Mouse (Mus musculus) hindbrain, embryonic 14.5 days (tissue): ENCODE data around the gene Fscn3. TPM values are rescaled to one million over a fixed set of nuclear protein-coding genes. Genes with fewer than 3 reads are reported as not detected.

Experiments
- ATAC-seq: fragments of 200-750 bp; cut with Nextera tagmentation; 2 replicates; pipeline ENCODE4 v1.8.0; 2017; ENCODE audit warnings: moderate number of reproducible peaks, mild to moderate bottlenecking, moderate TSS enrichment, moderate library complexity; ENCODE audit not compliant: low FRiP score
- DNase-seq: peaks from one replicate; pipeline ENCODE4 v3.0.0-alpha.2; 2015; ENCODE audit warnings: low spot score
- H3K27ac ChIP-seq: fragments of 300-500 bp; sonication (generic); 2 replicates; pipeline ENCODE4 v1.5.1; 2014; ENCODE audit warnings: mild to moderate bottlenecking, moderate library complexity
- H3K27me3 ChIP-seq: fragments of 300-500 bp; sonication (generic); 2 replicates; pipeline ENCODE4 v1.6.1; 2014; ENCODE audit warnings: mild to moderate bottlenecking, low read length, mixed read lengths; ENCODE audit not compliant: control insufficient read depth, insufficient read depth
- H3K36me3 ChIP-seq: fragments of 300-500 bp; sonication (generic); replicated peaks from 2 replicates; pipeline ENCODE4 v1.6.1; 2014; ENCODE audit not compliant: control insufficient read depth, insufficient read depth
- H3K4me1 ChIP-seq: fragments of 300-500 bp; sonication (generic); replicated peaks from 2 replicates; pipeline ENCODE4 v1.6.1; 2014; ENCODE audit warnings: antibody characterized with exemption, low read length, mixed read lengths; ENCODE audit not compliant: control insufficient read depth, insufficient read depth
- H3K4me2 ChIP-seq: fragments of 300-500 bp; sonication (generic); replicated peaks from 2 replicates; pipeline ENCODE4 v1.6.1; 2014; ENCODE audit warnings: mild to moderate bottlenecking, moderate library complexity
- H3K4me3 ChIP-seq: fragments of 300-500 bp; sonication (generic); replicated peaks from 2 replicates; pipeline ENCODE4 v1.5.1; 2014; ENCODE audit warnings: mild to moderate bottlenecking, low read length
- H3K9ac ChIP-seq: fragments of 300-500 bp; sonication (generic); 2 replicates; pipeline ENCODE4 v1.6.1; 2014
- H3K9me3 ChIP-seq: fragments of 300-500 bp; sonication (generic); 2 replicates; pipeline ENCODE4 v1.6.1; 2016; ENCODE audit warnings: low read length; ENCODE audit not compliant: control insufficient read depth
- WGBS: fragments of 180-500 bp; shearing (Covaris S2); extraction: QIAGEN DNeasy Blood & Tissue Kit; methylation state at CpG from one replicate; pipeline ENCODE4 v1.1.7; 2014; 5-methylcytosine and 5-hydroxymethylcytosine counted together
- polyA plus RNA-seq: library from polyadenylated mRNA; unstranded; fragments of >200 nt; fragmentation: Nextera tagmentation; extraction: Ambion mirVana; gene quantifications from 2 replicates; pipeline ENCODE4 v1.2.1, GENCODE M21; 2014

The Fscn3 gene
- polyA plus RNA-seq, 1 experiment from 2014 or later, result not detected

GRCm38 (mm10) chr6:28450481-28450880, 22.9 kb downstream of the Fscn3 start:
- 18% methylated on average over 5 of the region's 5 CpGs for WGBS
- Histone ChIP-seq H3K27me3 (peaks cover 29% of the 10 kb centered on the region), H3K9me3 (no peaks in the 10 kb centered on the region), H3K9ac (no peak overlapping the region), H3K4me1 (no peaks in the 10 kb centered on the region), H3K4me2 (no peak overlapping the region), H3K27ac (no peak overlapping the region), H3K4me3 (no peak overlapping the region), H3K36me3 (no peaks in the 10 kb centered on the region)
- ATAC-seq (no peak), DNase-seq (no peak)

- H3K9ac ChIP-seq, result no peak overlapping the region
- ATAC-seq (no peak), DNase-seq (no peak)
- no peak overlapping the region for H3K4me3 ChIP-seq
- no peaks in the 10 kb centered on the region for H3K9me3 ChIP-seq
- no peak overlapping the region for H3K27ac ChIP-seq
- no peak overlapping the region for H3K4me2 ChIP-seq
- H3K4me1 ChIP-seq, result no peaks in the 10 kb centered on the region
- H3K36me3 ChIP-seq, result no peaks in the 10 kb centered on the region
- H3K27me3 ChIP-seq, result peaks cover 29% of the 10 kb centered on the region
- 2% methylated on average over 12 of the region's 12 CpGs for WGBS
Observed at GRCm38 (mm10) chr6:28450977-28451376, 23.4 kb downstream of the Fscn3 start.

- no peak overlapping the region for H3K9ac ChIP-seq
- no peak for DNase-seq
- H3K27ac ChIP-seq, result no peak overlapping the region
Observed at GRCm38 (mm10) chr6:28459221-28459668, 31.7 kb downstream of the Fscn3 start.

GRCm38 (mm10) chr6:28460534-28460933, 32.9 kb downstream of the Fscn3 start:
- no peaks in the 10 kb centered on the region for H3K4me1 ChIP-seq
- H3K9me3 ChIP-seq, result no peaks in the 10 kb centered on the region
- DNase-seq (no peak), ATAC-seq (no peak)
- no peaks in the 10 kb centered on the region for H3K27me3 ChIP-seq
- H3K9ac ChIP-seq, result no peak overlapping the region
- no peak overlapping the region for H3K4me2 ChIP-seq
- WGBS, result 7% methylated on average over 5 of the region's 5 CpGs
- H3K27ac ChIP-seq, result no peak overlapping the region
- no peaks in the 10 kb centered on the region for H3K36me3 ChIP-seq
- H3K4me3 ChIP-seq, result no peak overlapping the region

More at GRCm38 (mm10) chr6:28459221-28459668, 31.7 kb downstream of the Fscn3 start:
- no peaks in the 10 kb centered on the region for H3K27me3 ChIP-seq
- H3K4me2 ChIP-seq, result no peak overlapping the region
- H3K4me1 ChIP-seq, result no peaks in the 10 kb centered on the region
- no peaks in the 10 kb centered on the region for H3K36me3 ChIP-seq
- ATAC-seq, result no peak
- H3K4me3 ChIP-seq, result no peak overlapping the region
- no peaks in the 10 kb centered on the region for H3K9me3 ChIP-seq

- H3K9ac ChIP-seq, result no peak overlapping the region
- H3K36me3 ChIP-seq, result no peaks in the 10 kb centered on the region
- no peaks in the 10 kb centered on the region for H3K9me3 ChIP-seq
- ATAC-seq, result no peak
- no peak overlapping the region for H3K4me2 ChIP-seq
- no peak overlapping the region for H3K4me3 ChIP-seq
- H3K27me3 ChIP-seq, result no peaks in the 10 kb centered on the region
- WGBS, result 28% methylated on average over 6 of the region's 6 CpGs
- H3K27ac ChIP-seq, result no peak overlapping the region
- no peaks in the 10 kb centered on the region for H3K4me1 ChIP-seq
- DNase-seq, result no peak
Observed at GRCm38 (mm10) chr6:28464630-28465029, 37.0 kb downstream of the Fscn3 start.

GRCm38 (mm10) chr6:28470017-28470602, 42.5 kb downstream of the Fscn3 start:
- Histone ChIP-seq H3K27ac (no peak overlapping the region), H3K27me3 (no peaks in the 10 kb centered on the region), H3K4me2 (no peak overlapping the region), H3K4me1 (no peaks in the 10 kb centered on the region), H3K9ac (no peak overlapping the region), H3K9me3 (no peaks in the 10 kb centered on the region), H3K4me3 (no peak overlapping the region), H3K36me3 (no peaks in the 10 kb centered on the region)
- ATAC-seq (no peak), DNase-seq (no peak)
- WGBS, result 62% methylated on average over 4 of the region's 4 CpGs

GRCm38 (mm10) chr6:28470621-28471020, 43.0 kb downstream of the Fscn3 start:
- H3K4me2 ChIP-seq, result no peak overlapping the region
- no peaks in the 10 kb centered on the region for H3K36me3 ChIP-seq
- 86% methylated on average over 5 of the region's 5 CpGs for WGBS
- ATAC-seq, result no peak
- no peaks in the 10 kb centered on the region for H3K27me3 ChIP-seq
- no peak overlapping the region for H3K4me3 ChIP-seq
- H3K9ac ChIP-seq, result no peak overlapping the region
- no peak for DNase-seq
- H3K27ac ChIP-seq, result no peak overlapping the region
- H3K4me1 ChIP-seq, result no peaks in the 10 kb centered on the region
- H3K9me3 ChIP-seq, result no peaks in the 10 kb centered on the region

GRCm38 (mm10) chr6:28471284-28472035, 43.9 kb downstream of the Fscn3 start:
- H3K27me3 ChIP-seq, result no peaks in the 10 kb centered on the region
- WGBS, result 90% methylated on average over 9 of the region's 9 CpGs
- H3K36me3 ChIP-seq, result no peaks in the 10 kb centered on the region
- H3K9me3 ChIP-seq, result no peaks in the 10 kb centered on the region
- H3K4me1 ChIP-seq, result no peaks in the 10 kb centered on the region
- no peak overlapping the region for H3K4me2 ChIP-seq
- no peak overlapping the region for H3K4me3 ChIP-seq
- DNase-seq (no peak), ATAC-seq (no peak)
- no peak overlapping the region for H3K27ac ChIP-seq
- H3K9ac ChIP-seq, result no peak overlapping the region

- Histone ChIP-seq H3K27ac (no peak overlapping the region), H3K36me3 (no peaks in the 10 kb centered on the region), H3K9ac (no peak overlapping the region), H3K27me3 (no peaks in the 10 kb centered on the region), H3K4me1 (no peaks in the 10 kb centered on the region), H3K4me3 (no peak overlapping the region), H3K4me2 (no peak overlapping the region), H3K9me3 (no peaks in the 10 kb centered on the region)
- DNase-seq (no peak), ATAC-seq (no peak)
- 90% methylated on average over 4 of the region's 4 CpGs for WGBS
Observed at GRCm38 (mm10) chr6:28474211-28474610, 46.6 kb downstream of the Fscn3 start.
